Mouse (Mus musculus): ENCODE data around the gene Gm44502. TPM values are rescaled to one million over a fixed set of nuclear protein-coding genes. Genes with fewer than 3 reads are reported as not detected.
A peak's percentile ranks its signal among the peaks of the same experiment; 100 is the strongest.

The Gm44502 gene
- polyA plus RNA-seq, 1 experiment from 2014 or later = 0.59 TPM

- peaks cover 87% of the 10 kb centered on the region for H3K36me3 ChIP-seq (ENCODE audit: control insufficient read depth, insufficient read depth, low read length)
- H3K27me3 ChIP-seq (ENCODE audit: control insufficient read depth, insufficient read depth, low read length) = no peaks in the 10 kb centered on the region
- H3K27ac ChIP-seq (replicated peaks in 1 of 2; ENCODE audit: control insufficient read depth in 1 of 2, insufficient read depth in 1 of 2, low read depth in 2 of 2, low read length in 2 of 2) = no peak overlapping the region
- peaks cover 19 to 27% of the 10 kb centered on the region in 2 experiments for H3K4me1 ChIP-seq (ENCODE audit: control insufficient read depth in 2 of 2, insufficient read depth in 2 of 2, low read length in 2 of 2)
- no peaks in the 10 kb centered on the region for H3K9me3 ChIP-seq (ENCODE audit: control insufficient read depth, low read length)
- H3K9ac ChIP-seq (ENCODE audit: low read length) = no peak overlapping the region
- H3K4me3 ChIP-seq (ENCODE audit: control insufficient read depth in 1 of 2, insufficient read depth in 1 of 2, low read depth in 1 of 2, low read length in 2 of 2) = no peak overlapping the region
- H3K4me2 ChIP-seq (ENCODE audit: low read length) = no peak overlapping the region
- WGBS = 95% methylated on average over 9 of the region's 9 CpGs
- ATAC-seq (ENCODE audit: insufficient number of reproducible peaks, insufficient read depth, low FRiP score, low read depth) = no peak
Observed at GRCm38 (mm10) chr15:89421938-89422337, 7.6 kb downstream of the Gm44502 start.

GRCm38 (mm10) chr15:89415282-89415681, 14.2 kb downstream of the Gm44502 start:
- 27% methylated on average over 8 of the region's 8 CpGs for WGBS
- ATAC-seq (ENCODE audit: insufficient number of reproducible peaks, insufficient read depth, low FRiP score, low read depth) = peak; percentile 62; the same call in 1 of the 2 replicates
- Histone ChIP-seq H3K4me2 (ENCODE audit: low read length) (peak overlapping the region; percentile 12), H3K4me1 (ENCODE audit: control insufficient read depth in 2 of 2, insufficient read depth in 2 of 2, low read length in 2 of 2) (peaks cover 9 to 11% of the 10 kb centered on the region in 2 experiments; a peak in 3 of 4 replicates), H3K27ac (replicated peaks in 1 of 2; ENCODE audit: control insufficient read depth in 1 of 2, insufficient read depth in 1 of 2, low read depth in 2 of 2, low read length in 2 of 2) (peak overlapping the region; percentile 87), H3K4me3 (ENCODE audit: control insufficient read depth in 1 of 2, insufficient read depth in 1 of 2, low read depth in 1 of 2, low read length in 2 of 2) (no peak overlapping the region), H3K9me3 (ENCODE audit: control insufficient read depth, low read length) (no peaks in the 10 kb centered on the region), H3K27me3 (ENCODE audit: control insufficient read depth, insufficient read depth, low read length) (no peaks in the 10 kb centered on the region), H3K36me3 (ENCODE audit: control insufficient read depth, insufficient read depth, low read length) (peaks cover 43% of the 10 kb centered on the region), H3K9ac (ENCODE audit: low read length) (no peak overlapping the region; the same call in 1 of the 2 replicates)

DNA sequence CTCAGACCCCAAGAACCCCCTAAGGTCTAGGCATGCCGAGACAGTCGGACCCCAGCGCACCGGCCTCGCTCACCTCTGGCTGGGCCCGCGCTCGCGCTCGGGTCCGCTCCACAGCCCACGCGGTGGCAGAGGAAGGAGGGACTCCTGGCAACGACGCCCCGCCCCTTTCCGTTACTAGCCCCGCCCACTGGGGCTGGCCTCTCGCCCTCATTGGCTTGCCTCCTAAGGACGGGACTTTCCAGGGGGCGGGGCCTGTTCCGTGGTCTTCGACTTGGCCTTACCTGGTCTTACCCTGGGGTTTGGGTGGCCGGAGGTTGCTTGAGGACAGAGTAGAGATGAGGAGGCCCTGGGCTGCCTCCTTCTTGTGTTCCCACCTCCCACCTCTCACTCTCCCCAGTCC, 19.4 kb downstream of the Gm44502 start, which contains the start of gene Syce3:
TSS of gene Syce3 (minus strand) at position 386 of the 400 bp plus-strand sequence.
- peak; percentile 39; the same call in 1 of the 2 replicates for ATAC-seq (ENCODE audit: insufficient number of reproducible peaks, insufficient read depth, low FRiP score, low read depth)
- Histone ChIP-seq H3K36me3 (ENCODE audit: control insufficient read depth, insufficient read depth, low read length) (no peaks in the 10 kb centered on the region), H3K9me3 (ENCODE audit: control insufficient read depth, low read length) (peaks cover 10% of the 10 kb centered on the region; the same call in 1 of the 2 replicates), H3K4me1 (ENCODE audit: control insufficient read depth in 2 of 2, insufficient read depth in 2 of 2, low read length in 2 of 2) (peaks cover 0 to 4% of the 10 kb centered on the region in 2 experiments; a peak in 1 of 4 replicates), H3K27me3 (ENCODE audit: control insufficient read depth, insufficient read depth, low read length) (no peaks in the 10 kb centered on the region), H3K27ac (replicated peaks in 1 of 2; ENCODE audit: control insufficient read depth in 1 of 2, insufficient read depth in 1 of 2, low read depth in 2 of 2, low read length in 2 of 2) (no peak within 1 kb of the TSS), H3K4me2 (ENCODE audit: low read length) (no peak within 1 kb of the TSS), H3K9ac (ENCODE audit: low read length) (no peak within 1 kb of the TSS), H3K4me3 (ENCODE audit: control insufficient read depth in 1 of 2, insufficient read depth in 1 of 2, low read depth in 1 of 2, low read length in 2 of 2) (no peak within 1 kb of the TSS)
- WGBS = 79% methylated on average over 24 of the region's 24 CpGs

- no peak overlapping the region for H3K27ac ChIP-seq (replicated peaks in 1 of 2; ENCODE audit: control insufficient read depth in 1 of 2, insufficient read depth in 1 of 2, low read depth in 2 of 2, low read length in 2 of 2)
- H3K4me1 ChIP-seq (ENCODE audit: control insufficient read depth in 2 of 2, insufficient read depth in 2 of 2, low read length in 2 of 2) = no peaks in the 10 kb centered on the region
- no peak overlapping the region for H3K9ac ChIP-seq (ENCODE audit: low read length)
- H3K9me3 ChIP-seq (ENCODE audit: control insufficient read depth, low read length) = peaks cover 10% of the 10 kb centered on the region; the same call in 1 of the 2 replicates
- H3K4me2 ChIP-seq (ENCODE audit: low read length) = no peak overlapping the region
- no peak for ATAC-seq (ENCODE audit: insufficient number of reproducible peaks, insufficient read depth, low FRiP score, low read depth)
- H3K4me3 ChIP-seq (ENCODE audit: control insufficient read depth in 1 of 2, insufficient read depth in 1 of 2, low read depth in 1 of 2, low read length in 2 of 2) = no peak overlapping the region
- H3K27me3 ChIP-seq (ENCODE audit: control insufficient read depth, insufficient read depth, low read length) = no peaks in the 10 kb centered on the region
- H3K36me3 ChIP-seq (ENCODE audit: control insufficient read depth, insufficient read depth, low read length) = no peaks in the 10 kb centered on the region
Observed at GRCm38 (mm10) chr15:89406691-89407090, 22.8 kb downstream of the Gm44502 start.

DNA sequence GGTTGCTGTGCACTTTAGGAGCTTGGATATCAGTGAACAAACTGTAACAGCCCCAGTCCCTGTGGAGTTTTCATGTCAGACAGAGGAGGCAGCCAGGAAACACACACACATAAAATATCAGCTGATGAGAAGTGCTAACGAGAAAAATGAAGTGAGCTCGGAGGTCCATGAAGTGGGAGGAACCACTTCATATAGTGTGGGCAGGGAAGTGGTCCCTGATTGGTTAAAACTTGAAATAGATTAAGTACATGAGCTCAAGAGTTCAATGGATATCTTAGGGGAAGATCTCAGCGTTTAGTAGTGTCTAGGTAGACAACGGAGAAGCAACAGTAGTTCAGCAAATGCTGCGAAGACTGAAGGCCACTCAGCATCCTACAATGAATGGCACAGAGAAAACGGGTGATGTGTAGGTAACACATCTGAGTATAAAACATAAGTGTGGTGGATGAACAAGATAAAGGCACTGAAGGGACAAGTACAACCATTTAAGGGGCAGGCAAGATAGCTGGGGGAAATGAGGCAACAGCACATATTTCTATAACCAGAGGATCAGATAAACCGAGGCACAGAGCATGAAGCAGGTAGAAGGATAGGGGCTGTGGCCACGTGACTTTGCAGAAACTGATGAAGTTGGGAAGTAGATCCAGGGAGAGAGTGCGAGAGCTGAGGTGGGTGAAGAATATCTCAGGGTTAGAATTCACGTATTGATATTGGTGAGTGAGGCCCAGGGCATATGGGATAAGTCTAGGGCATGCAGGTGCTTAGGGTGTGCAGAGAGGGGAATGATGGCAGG, 24.5 kb downstream of the Gm44502 start:
- Histone ChIP-seq H3K4me3 (ENCODE audit: control insufficient read depth in 1 of 2, insufficient read depth in 1 of 2, low read depth in 1 of 2, low read length in 2 of 2) (no peak overlapping the region), H3K9ac (ENCODE audit: low read length) (no peak overlapping the region), H3K4me2 (ENCODE audit: low read length) (no peak overlapping the region), H3K27ac (replicated peaks in 1 of 2; ENCODE audit: control insufficient read depth in 1 of 2, insufficient read depth in 1 of 2, low read depth in 2 of 2, low read length in 2 of 2) (no peak overlapping the region), H3K9me3 (ENCODE audit: control insufficient read depth, low read length) (peaks cover 10% of the 10 kb centered on the region; the same call in 1 of the 2 replicates), H3K27me3 (ENCODE audit: control insufficient read depth, insufficient read depth, low read length) (no peaks in the 10 kb centered on the region), H3K36me3 (ENCODE audit: control insufficient read depth, insufficient read depth, low read length) (no peaks in the 10 kb centered on the region), H3K4me1 (ENCODE audit: control insufficient read depth in 2 of 2, insufficient read depth in 2 of 2, low read length in 2 of 2) (no peaks in the 10 kb centered on the region)
- WGBS = 70% methylated on average over 10 of the region's 10 CpGs
- ATAC-seq (ENCODE audit: insufficient number of reproducible peaks, insufficient read depth, low FRiP score, low read depth) = no peak

DNA sequence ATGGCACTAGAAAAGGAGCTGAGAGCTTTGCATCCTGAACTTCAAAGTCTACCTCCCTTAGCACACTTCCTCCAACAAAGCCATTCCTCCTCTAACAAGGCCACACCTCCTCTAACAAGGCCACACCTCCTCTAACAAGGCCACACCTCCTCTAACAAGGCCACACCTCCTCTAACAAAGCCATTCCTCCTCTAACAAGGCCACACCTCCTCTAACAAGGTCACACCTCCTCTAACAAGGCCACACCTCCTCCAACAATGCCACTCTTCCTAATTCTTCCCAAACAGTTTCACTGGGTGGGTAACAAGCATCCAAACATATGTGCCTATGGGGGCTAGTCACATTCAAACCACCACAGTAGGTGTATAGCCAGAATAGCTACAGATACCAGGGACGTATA, 27.0 kb downstream of the Gm44502 start:
- Histone ChIP-seq H3K4me3 (ENCODE audit: control insufficient read depth in 1 of 2, insufficient read depth in 1 of 2, low read depth in 1 of 2, low read length in 2 of 2) (no peak overlapping the region), H3K4me2 (ENCODE audit: low read length) (no peak overlapping the region), H3K27ac (replicated peaks in 1 of 2; ENCODE audit: control insufficient read depth in 1 of 2, insufficient read depth in 1 of 2, low read depth in 2 of 2, low read length in 2 of 2) (no peak overlapping the region), H3K27me3 (ENCODE audit: control insufficient read depth, insufficient read depth, low read length) (no peaks in the 10 kb centered on the region), H3K9ac (ENCODE audit: low read length) (no peak overlapping the region), H3K4me1 (ENCODE audit: control insufficient read depth in 2 of 2, insufficient read depth in 2 of 2, low read length in 2 of 2) (no peaks in the 10 kb centered on the region), H3K9me3 (ENCODE audit: control insufficient read depth, low read length) (peaks cover 5% of the 10 kb centered on the region; the same call in 1 of the 2 replicates), H3K36me3 (ENCODE audit: control insufficient read depth, insufficient read depth, low read length) (no peaks in the 10 kb centered on the region)
- ATAC-seq (ENCODE audit: insufficient number of reproducible peaks, insufficient read depth, low FRiP score, low read depth) = no peak
- WGBS = 73% methylated on average over 1 of the region's 1 CpGs

GRCm38 (mm10) chr15:89399716-89400115, 29.8 kb downstream of the Gm44502 start:
- H3K27ac ChIP-seq (replicated peaks in 1 of 2; ENCODE audit: control insufficient read depth in 1 of 2, insufficient read depth in 1 of 2, low read depth in 2 of 2, low read length in 2 of 2) = no peak overlapping the region
- ATAC-seq (ENCODE audit: insufficient number of reproducible peaks, insufficient read depth, low FRiP score, low read depth) = no peak
- H3K9ac ChIP-seq (ENCODE audit: low read length) = no peak overlapping the region
- no peak overlapping the region for H3K4me3 ChIP-seq (ENCODE audit: control insufficient read depth in 1 of 2, insufficient read depth in 1 of 2, low read depth in 1 of 2, low read length in 2 of 2)
- H3K9me3 ChIP-seq (ENCODE audit: control insufficient read depth, low read length) = no peaks in the 10 kb centered on the region
- H3K36me3 ChIP-seq (ENCODE audit: control insufficient read depth, insufficient read depth, low read length) = no peaks in the 10 kb centered on the region
- no peaks in the 10 kb centered on the region for H3K4me1 ChIP-seq (ENCODE audit: control insufficient read depth in 2 of 2, insufficient read depth in 2 of 2, low read length in 2 of 2)
- WGBS = 40% methylated on average over 1 of the region's 1 CpGs
- H3K4me2 ChIP-seq (ENCODE audit: low read length) = no peak overlapping the region
- H3K27me3 ChIP-seq (ENCODE audit: control insufficient read depth, insufficient read depth, low read length) = no peaks in the 10 kb centered on the region
